Comparison of ENCODE assay signal across 17 mouse cellular contexts in the genomic region with DNA sequence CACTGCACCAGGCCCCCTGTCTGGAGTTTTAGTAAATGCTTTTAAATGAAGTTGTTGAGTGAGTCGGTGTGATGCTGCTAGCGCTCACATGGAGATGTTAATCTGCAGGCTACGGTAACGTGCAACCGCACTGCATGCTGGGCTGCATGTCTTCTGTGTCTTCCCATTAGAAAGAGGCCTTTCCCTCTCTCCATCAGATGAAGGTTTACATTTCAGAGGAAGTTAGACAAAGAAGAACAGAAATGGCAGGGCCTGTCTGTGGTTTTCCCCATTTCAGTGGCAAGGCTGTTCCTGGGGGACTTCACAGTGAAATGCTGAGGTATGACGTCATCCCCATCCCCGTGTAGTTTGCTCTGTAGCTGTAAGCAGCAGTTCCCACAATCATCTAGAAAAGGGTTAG. TPM values are rescaled to one million over a fixed set of nuclear protein-coding genes. Genes with fewer than 3 reads are reported as not detected.
DNase-seq lines count a peak whose midpoint lies in the region; ATAC-seq and TF ChIP-seq lines count a peak whose summit lies in the region.
"Had no signal": no experiment of that assay in that cellular context is flagged by ENCODE, and none has a peak within 500 bp of the region (broad histone marks: within the 10 kb centered on the region; RNA-seq: fewer than 3 reads in every experiment).

No protein-coding gene starts in this region.

- no peak overlapping the region for H3K27ac ChIP-seq in forebrain, embryonic 14.5 days (ENCODE audit: low read depth, low read length)
- no peak overlapping the region for H3K27ac ChIP-seq in forebrain, embryonic 10.5 days
- peak overlapping the region; percentile 57 for H3K27ac ChIP-seq in lung, embryonic 15.5 days
- H3K27ac ChIP-seq in ES-E14 (ENCODE audit: insufficient read depth, low read depth, low read length, poor library complexity, severe bottlenecking), result no peak overlapping the region
- no peak overlapping the region for H3K27ac ChIP-seq in midbrain, embryonic 11.5 days (ENCODE audit: low read depth, low read length)
- H3K27ac ChIP-seq: embryonic facial prominence, embryonic 10.5 days; forebrain, embryonic 15.5 days; heart, adult 2 months; hindbrain, embryonic 12.5 days; neural tube, embryonic 13.5 days had no signal

- peaks cover 13% of the 10 kb centered on the region; the same call in 1 of the 2 replicates for H3K4me1 ChIP-seq in forebrain, embryonic 14.5 days (ENCODE audit: control insufficient read depth, insufficient read depth, low read length)
- peaks cover 28% of the 10 kb centered on the region for H3K4me1 ChIP-seq in forebrain, embryonic 10.5 days
- peaks cover 50% of the 10 kb centered on the region for H3K4me1 ChIP-seq in lung, embryonic 15.5 days
- H3K4me1 ChIP-seq in ES-E14 (ENCODE audit: control insufficient read depth in 2 of 2, insufficient read depth in 2 of 2, low read length in 2 of 2, poor library complexity in 1 of 2), result peaks cover 5 to 12% of the 10 kb centered on the region in 2 experiments; a peak in 2 of 4 replicates
- no peaks in the 10 kb centered on the region for H3K4me1 ChIP-seq in midbrain, embryonic 11.5 days (ENCODE audit: control insufficient read depth, insufficient read depth, low read length)

- in situ Hi-C loops in ES-E14 (cut with MboI; ENCODE audit: low sequenced_read_pairs in 2 of 2, unreplicated experiment in 2 of 2), result no loop called here

- WGBS in forebrain, embryonic 14.5 days, result 55% methylated on average over 7 of the region's 7 CpGs
- 77% methylated on average over 7 of the region's 7 CpGs for WGBS in forebrain, embryonic 10.5 days
- 45% methylated on average over 7 of the region's 7 CpGs for WGBS in lung, embryonic 15.5 days
- WGBS in midbrain, embryonic 11.5 days, result 75% methylated on average over 7 of the region's 7 CpGs

- H3K9ac ChIP-seq in forebrain, embryonic 14.5 days (ENCODE audit: low read length), result no peak overlapping the region
- H3K9ac ChIP-seq in lung, embryonic 15.5 days, result no peak overlapping the region
- H3K9ac ChIP-seq in ES-E14 (ENCODE audit: insufficient read depth, low read depth, low read length, poor library complexity, severe bottlenecking), result no peak overlapping the region
- H3K9ac ChIP-seq in midbrain, embryonic 11.5 days (ENCODE audit: low read length), result no peak overlapping the region
- H3K9ac ChIP-seq: forebrain, embryonic 15.5 days; hindbrain, embryonic 12.5 days; neural tube, embryonic 13.5 days had no signal

- no peaks in the 10 kb centered on the region for H3K9me3 ChIP-seq in forebrain, embryonic 14.5 days (replicated peaks; ENCODE audit: control insufficient read depth, low read length)
- H3K9me3 ChIP-seq in forebrain, embryonic 10.5 days, result no peaks in the 10 kb centered on the region
- H3K9me3 ChIP-seq in lung, embryonic 15.5 days, result no peaks in the 10 kb centered on the region
- no peaks in the 10 kb centered on the region for H3K9me3 ChIP-seq in ES-E14 (ENCODE audit: control insufficient read depth, insufficient read depth, low read depth, low read length)
- H3K9me3 ChIP-seq in midbrain, embryonic 11.5 days (ENCODE audit: control insufficient read depth, low read length), result no peaks in the 10 kb centered on the region
- H3K9me3 ChIP-seq: embryonic facial prominence, embryonic 10.5 days; forebrain, embryonic 15.5 days; hindbrain, embryonic 12.5 days; neural tube, embryonic 13.5 days had no signal

- H3K36me3 ChIP-seq in forebrain, embryonic 14.5 days (ENCODE audit: control insufficient read depth, insufficient read depth, low read length), result no peaks in the 10 kb centered on the region
- no peaks in the 10 kb centered on the region for H3K36me3 ChIP-seq in forebrain, embryonic 10.5 days (replicated peaks)
- no peaks in the 10 kb centered on the region for H3K36me3 ChIP-seq in lung, embryonic 15.5 days
- H3K36me3 ChIP-seq in ES-E14 (ENCODE audit: control insufficient read depth, insufficient read depth, low read length, poor library complexity, severe bottlenecking), result no peaks in the 10 kb centered on the region
- no peaks in the 10 kb centered on the region for H3K36me3 ChIP-seq in midbrain, embryonic 11.5 days (ENCODE audit: control insufficient read depth, insufficient read depth, low read length)
- H3K36me3 ChIP-seq: embryonic facial prominence, embryonic 10.5 days; forebrain, embryonic 15.5 days; hindbrain, embryonic 12.5 days; neural tube, embryonic 13.5 days had no signal

- peak; percentile 45 for DNase-seq in forebrain, embryonic 14.5 days (ENCODE audit: low spot score)
- DNase-seq in forebrain, embryonic 10.5 days (ENCODE audit: extremely low spot score, low spot score), result no peak
- DNase-seq in lung, postnatal 10 days, result no peak
- no peak for DNase-seq in ES-E14 (ENCODE audit: low read depth, low spot score)
- DNase-seq in midbrain, embryonic 11.5 days (ENCODE audit: low spot score, missing footprints), result peak; percentile 72
- no peak for DNase-seq in cerebellum, adult 11 months
- no peak for DNase-seq in urinary bladder, adult 2 months (ENCODE audit: low spot score)
- DNase-seq: cerebellum, adult 11-12 months; heart, adult 2 months; kidney, postnatal 10 days; lung, postnatal 4 days; thymus, adult 18-20 months had no signal

- no peaks in the 10 kb centered on the region for H3K27me3 ChIP-seq in forebrain, embryonic 14.5 days (replicated peaks; ENCODE audit: control insufficient read depth, insufficient read depth, low read length)
- no peaks in the 10 kb centered on the region for H3K27me3 ChIP-seq in forebrain, embryonic 10.5 days (ENCODE audit: poor library complexity, severe bottlenecking)
- no peaks in the 10 kb centered on the region for H3K27me3 ChIP-seq in lung, embryonic 15.5 days
- H3K27me3 ChIP-seq in midbrain, embryonic 11.5 days (ENCODE audit: control insufficient read depth, insufficient read depth, low read length), result no peaks in the 10 kb centered on the region
- H3K27me3 ChIP-seq: forebrain, embryonic 15.5 days; hindbrain, embryonic 12.5 days; neural tube, embryonic 13.5 days had no signal

- no peak overlapping the region for H3K4me2 ChIP-seq in forebrain, embryonic 14.5 days (ENCODE audit: low read length)
- no peak overlapping the region for H3K4me2 ChIP-seq in lung, embryonic 15.5 days
- no peak overlapping the region for H3K4me2 ChIP-seq in midbrain, embryonic 11.5 days
- H3K4me2 ChIP-seq: forebrain, embryonic 15.5 days; hindbrain, embryonic 12.5 days; neural tube, embryonic 13.5 days had no signal

- ATAC-seq in forebrain, embryonic 14.5 days, result no peak
- no peak for ATAC-seq in lung, embryonic 15.5 days (ENCODE audit: borderline replicate concordance, extremely low read depth, low FRiP score, low TSS enrichment)
- no peak for ATAC-seq in midbrain, embryonic 11.5 days (ENCODE audit: low FRiP score)
- ATAC-seq: forebrain, embryonic 15.5 days had no signal

- no peak overlapping the region for H3K4me3 ChIP-seq in forebrain, embryonic 14.5 days (ENCODE audit: low read depth, low read length)
- no peak overlapping the region for H3K4me3 ChIP-seq in forebrain, embryonic 10.5 days
- H3K4me3 ChIP-seq in lung, embryonic 15.5 days, result no peak overlapping the region
- peak overlapping the region; percentile 7 to 17; a peak in 1 of 4 replicates for H3K4me3 ChIP-seq in ES-E14 (ENCODE audit: insufficient read depth in 1 of 2, low read depth in 1 of 2, low read length in 2 of 2, poor library complexity in 1 of 2, severe bottlenecking in 1 of 2)
- H3K4me3 ChIP-seq in midbrain, embryonic 11.5 days (ENCODE audit: low read depth, low read length), result no peak overlapping the region
- H3K4me3 ChIP-seq: embryonic facial prominence, embryonic 10.5 days; forebrain, embryonic 15.5 days; heart, adult 2 months; hindbrain, embryonic 12.5 days; neural tube, embryonic 13.5 days had no signal

TF ChIP-seq in ES-E14, 5 proteins besides CTCF, POLR2A, EP300 and RAD21:
- TF ChIP-seq CHD2 (IDR thresholded peaks at IDR 0.05; ENCODE audit: low read depth, low read length) (no peak), ZC3H11A (IDR thresholded peaks at IDR 0.05; ENCODE audit: borderline replicate concordance, low read depth, low read length) (no peak), ZNF384 (IDR thresholded peaks at IDR 0.05; ENCODE audit: low read depth, low read length) (no peak), MAFK (IDR thresholded peaks at IDR 0.05; ENCODE audit: insufficient read depth, low read depth, low read length) (no peak), HCFC1 (IDR thresholded peaks at IDR 0.05; ENCODE audit: borderline replicate concordance, insufficient read depth, low read length) (no peak)

RNA-seq across cellular contexts. Expression of a gene that starts 23.9 kb away (rescaled TPM):
- 0.63 and 1.1 TPM in 2 replicates for polyA plus RNA-seq in forebrain, embryonic 14.5 days (2014; fragmentation: Nextera tagmentation; extraction: Ambion mirVana)
- 1.1 and 1.9 TPM in 2 replicates for polyA plus RNA-seq in forebrain, embryonic 10.5 days (2016; fragmentation: Nextera tagmentation; extraction: Ambion mirVana)
- 14.3 and 16.4 TPM in 2 replicates for polyA plus RNA-seq in lung, embryonic 15.5 days (2015; fragmentation: Nextera tagmentation; extraction: Ambion mirVana)
- 1.1 and 1.2 TPM in 2 replicates for total RNA-seq in ES-E14 (2012; rRNA removed)
- 0.61 and 2.0 TPM in 2 replicates for polyA plus RNA-seq in midbrain, embryonic 11.5 days (2014; fragmentation: Nextera tagmentation; extraction: Ambion mirVana)
- 3.1 and 3.5 TPM in 2 replicates for polyA plus RNA-seq in urinary bladder, adult 2 months (2012; rRNA removed)

RNA-seq across cellular contexts. Expression of a gene that starts 50.9 kb away (rescaled TPM):
- polyA plus RNA-seq in forebrain, embryonic 14.5 days (2014; fragmentation: Nextera tagmentation; extraction: Ambion mirVana), result 160 and 203 TPM in 2 replicates
- polyA plus RNA-seq in forebrain, embryonic 10.5 days (2016; fragmentation: Nextera tagmentation; extraction: Ambion mirVana), result 153 and 160 TPM in 2 replicates
- polyA plus RNA-seq in lung, embryonic 15.5 days (2015; fragmentation: Nextera tagmentation; extraction: Ambion mirVana), result 144 and 155 TPM in 2 replicates
- 178 and 220 TPM in 2 replicates for total RNA-seq in ES-E14 (2012; rRNA removed)
- 148 and 163 TPM in 2 replicates for polyA plus RNA-seq in midbrain, embryonic 11.5 days (2014; fragmentation: Nextera tagmentation; extraction: Ambion mirVana)
- 94.2 and 98.4 TPM in 2 replicates for polyA plus RNA-seq in urinary bladder, adult 2 months (2012; rRNA removed)

Comparison
In these comparisons a context has a peak if more than half of its experiments do, and no peak if none do; other contexts are left out.
1. DNase-seq: peak in forebrain, embryonic 14.5 days (single experiment) and midbrain, embryonic 11.5 days (single experiment); none in forebrain, embryonic 10.5 days (single experiment), lung, postnatal 10 days (single experiment), ES-E14 (single experiment), cerebellum, adult 11 months (single experiment) and urinary bladder, adult 2 months (single experiment).
2. H3K4me3 ChIP-seq: peak in ES-E14 (2 of 2); none in forebrain, embryonic 14.5 days (single experiment), forebrain, embryonic 10.5 days (single experiment), lung, embryonic 15.5 days (single experiment) and midbrain, embryonic 11.5 days (single experiment).